Mouse (Mus musculus) limb, embryonic 15.5 days (tissue): ENCODE data around the gene Fnip2. TPM values are rescaled to one million over a fixed set of nuclear protein-coding genes. Genes with fewer than 3 reads are reported as not detected.

ENCODE experiments used
- ATAC-seq: fragments of 200-750 bp; cut with Nextera tagmentation; 2 replicates; pipeline ENCODE4 v1.8.0; 2017; ENCODE audit warnings: low read depth, moderate TSS enrichment; ENCODE audit not compliant: insufficient number of reproducible peaks, low FRiP score, low TSS enrichment
- H3K27ac ChIP-seq: fragments of 300-500 bp; sonication (generic); 2 replicates; pipeline ENCODE4 v1.5.1; 2015; ENCODE audit warnings: moderate library complexity, mild to moderate bottlenecking, inconsistent platforms
- H3K27me3 ChIP-seq: fragments of 300-500 bp; sonication (generic); 2 replicates; pipeline ENCODE4 v1.6.1; 2015; ENCODE audit warnings: inconsistent platforms
- H3K36me3 ChIP-seq: fragments of 300-500 bp; sonication (generic); 2 replicates; pipeline ENCODE4 v1.6.1; 2015; ENCODE audit warnings: inconsistent platforms
- H3K4me1 ChIP-seq: fragments of 300-500 bp; sonication (generic); 2 replicates; pipeline ENCODE4 v1.6.1; 2015; ENCODE audit warnings: inconsistent platforms
- H3K4me2 ChIP-seq: fragments of 300-500 bp; sonication (generic); 2 replicates; pipeline ENCODE4 v1.6.1; 2015; ENCODE audit warnings: mild to moderate bottlenecking, inconsistent platforms
- H3K4me3 ChIP-seq: fragments of 300-500 bp; sonication (generic); 2 replicates; pipeline ENCODE4 v1.5.1; 2015; ENCODE audit warnings: mild to moderate bottlenecking, inconsistent platforms
- H3K9ac ChIP-seq: fragments of 300-500 bp; sonication (generic); 2 replicates; pipeline ENCODE4 v1.6.1; 2015; ENCODE audit warnings: inconsistent platforms
- H3K9me3 ChIP-seq: fragments of 300-500 bp; sonication (generic); 2 replicates; pipeline ENCODE4 v1.6.1; 2016; ENCODE audit warnings: inconsistent platforms
- WGBS: fragments of 180-500 bp; shearing (Covaris S2); methylation state at CpG from one replicate; pipeline ENCODE4 v1.1.7; 2015; 5-methylcytosine and 5-hydroxymethylcytosine counted together
- polyA plus RNA-seq: library from polyadenylated mRNA; unstranded; fragments of >200 nt; fragmentation: Nextera tagmentation; extraction: Ambion mirVana; gene quantifications from 2 replicates; pipeline ENCODE4 v1.2.1, GENCODE M21; 2015

Gene Fnip2
- polyA plus RNA-seq, 1 experiment from 2014 or later: 3.5 TPM

GRCm38 (mm10) chr3:79517884-79518591 lies 49.6 kb downstream of the Fnip2 start:
- Histone ChIP-seq H3K27me3 (no peaks in the 10 kb centered on the region), H3K4me3 (no peak overlapping the region), H3K4me1 (peaks cover 13% of the 10 kb centered on the region), H3K27ac (no peak overlapping the region), H3K9me3 (no peaks in the 10 kb centered on the region), H3K4me2 (no peak overlapping the region), H3K36me3 (no peaks in the 10 kb centered on the region), H3K9ac (no peak overlapping the region)
- no peak for ATAC-seq
- WGBS: 54% methylated on average over 17 of the region's 17 CpGs

- no peak overlapping the region for H3K4me2 ChIP-seq
- H3K4me3 ChIP-seq: no peak overlapping the region
- 88% methylated on average over 4 of the region's 4 CpGs for WGBS
- H3K36me3 ChIP-seq: no peaks in the 10 kb centered on the region
- no peak for ATAC-seq
- H3K9me3 ChIP-seq: no peaks in the 10 kb centered on the region
- peaks cover 13% of the 10 kb centered on the region for H3K4me1 ChIP-seq
- H3K27ac ChIP-seq: no peak overlapping the region
- H3K27me3 ChIP-seq: no peaks in the 10 kb centered on the region
- H3K9ac ChIP-seq: no peak overlapping the region
Observed at GRCm38 (mm10) chr3:79516958-79517357, 50.6 kb downstream of the Fnip2 start.

GRCm38 (mm10) chr3:79516099-79516920 lies 51.3 kb downstream of the Fnip2 start:
- Histone ChIP-seq H3K4me2 (no peak overlapping the region), H3K36me3 (no peaks in the 10 kb centered on the region), H3K27ac (no peak overlapping the region), H3K4me3 (no peak overlapping the region), H3K4me1 (peaks cover 13% of the 10 kb centered on the region), H3K9ac (no peak overlapping the region), H3K27me3 (no peaks in the 10 kb centered on the region), H3K9me3 (no peaks in the 10 kb centered on the region)
- no peak for ATAC-seq
- WGBS: 59% methylated on average over 14 of the region's 14 CpGs

- Histone ChIP-seq H3K9me3 (no peaks in the 10 kb centered on the region), H3K27ac (no peak overlapping the region), H3K9ac (no peak overlapping the region), H3K36me3 (no peaks in the 10 kb centered on the region), H3K4me3 (no peak overlapping the region), H3K4me2 (no peak overlapping the region), H3K4me1 (peaks cover 11% of the 10 kb centered on the region), H3K27me3 (no peaks in the 10 kb centered on the region)
- no peak for ATAC-seq
- WGBS: 68% methylated on average over 2 of the region's 2 CpGs
Observed at GRCm38 (mm10) chr3:79514304-79514703, 53.3 kb downstream of the Fnip2 start.

GRCm38 (mm10) chr3:79501166-79501728 lies 66.3 kb downstream of the Fnip2 start:
- no peak overlapping the region for H3K9ac ChIP-seq
- ATAC-seq: no peak
- no peak overlapping the region for H3K27ac ChIP-seq
- H3K4me1 ChIP-seq: no peaks in the 10 kb centered on the region
- H3K4me3 ChIP-seq: no peak overlapping the region
- H3K9me3 ChIP-seq: no peaks in the 10 kb centered on the region
- H3K27me3 ChIP-seq: no peaks in the 10 kb centered on the region
- peaks cover 28% of the 10 kb centered on the region for H3K36me3 ChIP-seq
- no peak overlapping the region for H3K4me2 ChIP-seq
- WGBS: 68% methylated on average over 2 of the region's 2 CpGs

GRCm38 (mm10) chr3:79500279-79500678 lies 67.3 kb downstream of the Fnip2 start:
- Histone ChIP-seq H3K4me3 (no peak overlapping the region), H3K27me3 (no peaks in the 10 kb centered on the region), H3K9me3 (no peaks in the 10 kb centered on the region), H3K36me3 (peaks cover 23% of the 10 kb centered on the region), H3K4me1 (no peaks in the 10 kb centered on the region), H3K4me2 (no peak overlapping the region), H3K27ac (no peak overlapping the region), H3K9ac (no peak overlapping the region)
- 77% methylated on average over 10 of the region's 10 CpGs for WGBS
- ATAC-seq: no peak

- 49% methylated on average over 6 of the region's 6 CpGs for WGBS
- Histone ChIP-seq H3K27me3 (no peaks in the 10 kb centered on the region), H3K4me2 (no peak overlapping the region), H3K4me3 (no peak overlapping the region), H3K9me3 (no peaks in the 10 kb centered on the region), H3K4me1 (no peaks in the 10 kb centered on the region), H3K27ac (no peak overlapping the region), H3K9ac (no peak overlapping the region), H3K36me3 (peaks cover 31% of the 10 kb centered on the region)
- ATAC-seq: no peak
Observed at GRCm38 (mm10) chr3:79496668-79497067, 70.9 kb downstream of the Fnip2 start.

GRCm38 (mm10) chr3:79495151-79495550 lies 72.4 kb downstream of the Fnip2 start:
- WGBS: 80% methylated on average over 7 of the region's 7 CpGs
- no peaks in the 10 kb centered on the region for H3K9me3 ChIP-seq
- H3K36me3 ChIP-seq: peaks cover 30% of the 10 kb centered on the region
- ATAC-seq: no peak
- no peaks in the 10 kb centered on the region for H3K4me1 ChIP-seq
- no peak overlapping the region for H3K9ac ChIP-seq
- H3K27me3 ChIP-seq: no peaks in the 10 kb centered on the region
- no peak overlapping the region for H3K4me2 ChIP-seq
- no peak overlapping the region for H3K27ac ChIP-seq
- no peak overlapping the region for H3K4me3 ChIP-seq

GRCm38 (mm10) chr3:79494028-79494427 lies 73.6 kb downstream of the Fnip2 start:
- WGBS: 73% methylated on average over 8 of the region's 8 CpGs
- Histone ChIP-seq H3K4me1 (no peaks in the 10 kb centered on the region), H3K9ac (no peak overlapping the region), H3K27me3 (no peaks in the 10 kb centered on the region), H3K36me3 (peaks cover 32% of the 10 kb centered on the region), H3K27ac (no peak overlapping the region), H3K9me3 (no peaks in the 10 kb centered on the region), H3K4me2 (no peak overlapping the region), H3K4me3 (no peak overlapping the region)
- ATAC-seq: no peak

GRCm38 (mm10) chr3:79493064-79493463 lies 74.5 kb downstream of the Fnip2 start:
- H3K27ac ChIP-seq: no peak overlapping the region
- peaks cover 41% of the 10 kb centered on the region for H3K36me3 ChIP-seq
- H3K4me2 ChIP-seq: no peak overlapping the region
- H3K9me3 ChIP-seq: no peaks in the 10 kb centered on the region
- no peak overlapping the region for H3K9ac ChIP-seq
- no peaks in the 10 kb centered on the region for H3K4me1 ChIP-seq
- 96% methylated on average over 10 of the region's 10 CpGs for WGBS
- no peaks in the 10 kb centered on the region for H3K27me3 ChIP-seq
- no peak overlapping the region for H3K4me3 ChIP-seq
- no peak for ATAC-seq

- no peak overlapping the region for H3K4me3 ChIP-seq
- no peak overlapping the region for H3K4me2 ChIP-seq
- H3K36me3 ChIP-seq: peaks cover 48% of the 10 kb centered on the region
- no peak overlapping the region for H3K9ac ChIP-seq
- no peak overlapping the region for H3K27ac ChIP-seq
- H3K4me1 ChIP-seq: no peaks in the 10 kb centered on the region
- H3K9me3 ChIP-seq: no peaks in the 10 kb centered on the region
- no peaks in the 10 kb centered on the region for H3K27me3 ChIP-seq
- WGBS: 85% methylated on average over 3 of the region's 3 CpGs
- no peak for ATAC-seq
Observed at GRCm38 (mm10) chr3:79491614-79492013, 76.0 kb downstream of the Fnip2 start.

GRCm38 (mm10) chr3:79490102-79490501 lies 77.5 kb downstream of the Fnip2 start:
- peaks cover 47% of the 10 kb centered on the region for H3K36me3 ChIP-seq
- H3K4me3 ChIP-seq: no peak overlapping the region
- no peaks in the 10 kb centered on the region for H3K9me3 ChIP-seq
- 83% methylated on average over 5 of the region's 5 CpGs for WGBS
- no peaks in the 10 kb centered on the region for H3K27me3 ChIP-seq
- H3K4me2 ChIP-seq: no peak overlapping the region
- no peak for ATAC-seq
- no peaks in the 10 kb centered on the region for H3K4me1 ChIP-seq
- H3K27ac ChIP-seq: no peak overlapping the region
- no peak overlapping the region for H3K9ac ChIP-seq
